Mouse (Mus musculus) stomach, postnatal 0 days (tissue): ENCODE measurements at regions not wholly inside any gene's neighbourhood (a gene's known extent, or its start where the extent isn't known, plus 50 kb on each side); places are given as distances from the start of the nearest gene placed in this dataset.

Experiments used
- CTCF ChIP-seq: IDR thresholded peaks from 2 replicates; pipeline ENCODE4 v1.5.1; 2016; ENCODE audit warnings: antibody characterized with exemption, low read depth, mild to moderate bottlenecking, moderate library complexity
- EP300 ChIP-seq: optimal IDR thresholded peaks from 2 replicates; pipeline ENCODE3; 2016; ENCODE audit warnings: antibody characterized with exemption

DNA sequence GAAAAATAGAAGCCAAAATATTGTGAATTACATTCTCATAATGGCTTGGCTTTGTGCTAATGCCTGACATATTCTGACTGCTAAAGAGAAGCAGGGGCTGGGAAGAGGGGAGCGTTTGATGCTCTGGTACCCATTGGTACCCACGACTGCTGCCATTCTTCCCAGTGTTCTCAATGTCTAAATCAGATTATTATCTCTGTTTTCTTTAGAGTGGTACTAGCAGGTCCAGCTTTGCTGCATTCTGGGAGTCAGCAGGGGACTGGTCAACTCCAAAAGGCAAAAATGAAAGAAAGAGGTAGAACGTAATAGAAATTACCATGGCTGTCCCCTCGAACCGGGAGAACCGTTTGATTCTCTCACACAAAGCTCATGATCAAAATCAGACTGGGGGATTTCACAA is 62.6 kb upstream of the Otx2 start:
- TF ChIP-seq CTCF = no peak
- no peak for TF ChIP-seq EP300
